Mouse (Mus musculus) liver, adult (tissue): ENCODE measurements around the gene Cdh23.

Experiments used
- GATA4 ChIP-seq: IDR thresholded peaks from 2 replicates; pipeline ENCODE4 v1.6.1; 2014; ENCODE audit warnings: mild to moderate bottlenecking, low read length; ENCODE audit not compliant: insufficient replicate concordance

Cdh23 gene

GRCm38 (mm10) chr10:60678926-60679325, 17.4 kb downstream of the Cdh23 start:
- TF ChIP-seq GATA4 = no peak

- TF ChIP-seq GATA4 = no peak
Measured at GRCm38 (mm10) chr10:60677319-60677718, 19.0 kb downstream of the Cdh23 start.

- no peak for TF ChIP-seq GATA4
Measured at GRCm38 (mm10) chr10:60670166-60670565, 26.1 kb downstream of the Cdh23 start.

GRCm38 (mm10) chr10:60668591-60668990, 27.7 kb downstream of the Cdh23 start:
- TF ChIP-seq GATA4 = no peak

GRCm38 (mm10) chr10:60660986-60661385, 35.3 kb downstream of the Cdh23 start:
- no peak for TF ChIP-seq GATA4

GRCm38 (mm10) chr10:60659450-60660020, 36.8 kb downstream of the Cdh23 start:
- no peak for TF ChIP-seq GATA4

GRCm38 (mm10) chr10:60658176-60658575, 38.1 kb downstream of the Cdh23 start:
- TF ChIP-seq GATA4 = no peak

GRCm38 (mm10) chr10:60653675-60654074, 42.6 kb downstream of the Cdh23 start:
- no peak for TF ChIP-seq GATA4

- no peak for TF ChIP-seq GATA4
Measured at GRCm38 (mm10) chr10:60653106-60653505, 43.2 kb downstream of the Cdh23 start.

GRCm38 (mm10) chr10:60644079-60644641, 52.1 kb downstream of the Cdh23 start:
- no peak for TF ChIP-seq GATA4

GRCm38 (mm10) chr10:60639291-60639690, 57.0 kb downstream of the Cdh23 start:
- TF ChIP-seq GATA4 = no peak

- TF ChIP-seq GATA4 = no peak
Measured at GRCm38 (mm10) chr10:60635568-60636295, 60.6 kb downstream of the Cdh23 start.

- no peak for TF ChIP-seq GATA4
Measured at GRCm38 (mm10) chr10:60634391-60634790, 61.9 kb downstream of the Cdh23 start.

GRCm38 (mm10) chr10:60626086-60626485, 70.2 kb downstream of the Cdh23 start:
- no peak for TF ChIP-seq GATA4

GRCm38 (mm10) chr10:60625511-60625910, 70.8 kb downstream of the Cdh23 start:
- no peak for TF ChIP-seq GATA4

- TF ChIP-seq GATA4 = no peak
Measured at GRCm38 (mm10) chr10:60624945-60625344, 71.3 kb downstream of the Cdh23 start.
